17 mouse cellular contexts compared by ENCODE assay signal in genomic region chr11:46396167-46396859, GRCm38 (mm10). TPM values are rescaled to one million over a fixed set of nuclear protein-coding genes. Genes with fewer than 3 reads are reported as not detected.
DNase-seq lines count a peak whose midpoint lies in the region; ATAC-seq and TF ChIP-seq lines count a peak whose summit lies in the region.
"Had no signal": no experiment of that assay in that cellular context is flagged by ENCODE, and none has a peak within 500 bp of the region (broad histone marks: within the 10 kb centered on the region; RNA-seq: fewer than 3 reads in every experiment).

Fam71b (plus strand) TSS chr11:46396559.

- no peak for ATAC-seq in heart, postnatal 0 days (ENCODE audit: insufficient read depth, low read depth)
- ATAC-seq in heart, embryonic 12.5 days (ENCODE audit: insufficient number of reproducible peaks, low FRiP score), result no peak
- ATAC-seq: forebrain, postnatal 0 days had no signal

- peak within 1 kb of the TSS; percentile 48; the same call in 1 of the 2 replicates for H3K27ac ChIP-seq in heart, postnatal 0 days (ENCODE audit: low read depth)
- H3K27ac ChIP-seq in heart, embryonic 12.5 days (ENCODE audit: poor library complexity, severe bottlenecking), result no peak within 1 kb of the TSS
- peak within 1 kb of the TSS; percentile 43 for H3K27ac ChIP-seq in bone marrow, adult 2 months (ENCODE audit: control insufficient read depth, insufficient read depth, low read depth, low read length, poor library complexity)
- H3K27ac ChIP-seq in midbrain, embryonic 10.5 days (replicated peaks), result no peak within 1 kb of the TSS
- H3K27ac ChIP-seq: neural tube, embryonic 13.5 days had no signal

- no peaks in the 10 kb centered on the region for H3K27me3 ChIP-seq in heart, postnatal 0 days (ENCODE audit: control insufficient read depth, insufficient read depth, low read length)
- no peaks in the 10 kb centered on the region for H3K27me3 ChIP-seq in heart, embryonic 12.5 days (replicated peaks)
- H3K27me3 ChIP-seq in midbrain, embryonic 10.5 days (ENCODE audit: low read depth, poor library complexity, severe bottlenecking), result no peaks in the 10 kb centered on the region
- H3K27me3 ChIP-seq: neural tube, embryonic 13.5 days had no signal

- DNase-seq in heart, postnatal 0 days (ENCODE audit: low spot score), result no peak
- DNase-seq in lung, postnatal 36 days, result peak; percentile 15
- DNase-seq in thymus, postnatal 0 days (ENCODE audit: low spot score), result peak; percentile 53
- DNase-seq in adrenal gland, adult 8-10 months, result no peak
- DNase-seq in urinary bladder, adult 18-20 months (ENCODE audit: low spot score in 2 of 2), result no peak
- DNase-seq in midbrain, embryonic 10.5 days (ENCODE audit: low spot score), result no peak
- DNase-seq: adrenal gland, postnatal 14 days; B cell, adult 2 months; forebrain, postnatal 0 days; kidney, adult 9 months; left cerebral cortex, postnatal 4 days had no signal

- no peak within 1 kb of the TSS for H3K4me3 ChIP-seq in heart, postnatal 0 days (ENCODE audit: low read depth, low read length)
- H3K4me3 ChIP-seq in heart, embryonic 12.5 days, result no peak within 1 kb of the TSS
- no peak within 1 kb of the TSS for H3K4me3 ChIP-seq in bone marrow, adult 2 months (replicated peaks; ENCODE audit: control insufficient read depth, low read depth, low read length)
- H3K4me3 ChIP-seq in midbrain, embryonic 10.5 days, result no peak within 1 kb of the TSS
- H3K4me3 ChIP-seq: neural tube, embryonic 13.5 days had no signal

- no peak within 1 kb of the TSS for H3K9ac ChIP-seq in heart, postnatal 0 days (replicated peaks; ENCODE audit: low read depth, low read length)
- no peak within 1 kb of the TSS for H3K9ac ChIP-seq in heart, embryonic 12.5 days
- H3K9ac ChIP-seq: forebrain, postnatal 0 days; neural tube, embryonic 13.5 days had no signal

- TF ChIP-seq CTCF in heart, postnatal 0 days (IDR thresholded peaks at IDR 0.05; ENCODE audit: low read depth), result no peak
- TF ChIP-seq CTCF in bone marrow, adult 2 months (IDR thresholded peaks at IDR 0.05; ENCODE audit: control insufficient read depth, insufficient read depth, low read length), result no peak

- no peaks in the 10 kb centered on the region; the same call in 1 of the 2 replicates for H3K4me1 ChIP-seq in heart, postnatal 0 days (ENCODE audit: control insufficient read depth, insufficient read depth)
- 0 out of 2 replicates have a peak, but pooled peaks cover 3% of the 10 kb centered on the region for H3K4me1 ChIP-seq in heart, embryonic 12.5 days (replicated peaks)
- H3K4me1 ChIP-seq in bone marrow, adult 2 months (ENCODE audit: control insufficient read depth, insufficient read depth, low read length), result peaks cover 7% of the 10 kb centered on the region; the same call in 1 of the 2 replicates
- H3K4me1 ChIP-seq in midbrain, embryonic 10.5 days, result peaks cover 5% of the 10 kb centered on the region
- H3K4me1 ChIP-seq: neural tube, embryonic 13.5 days had no signal

- H3K36me3 ChIP-seq in heart, postnatal 0 days (replicated peaks; ENCODE audit: control insufficient read depth, insufficient read depth, low read length), result no peaks in the 10 kb centered on the region
- H3K36me3 ChIP-seq in heart, embryonic 12.5 days, result no peaks in the 10 kb centered on the region
- H3K36me3 ChIP-seq in midbrain, embryonic 10.5 days, result no peaks in the 10 kb centered on the region
- H3K36me3 ChIP-seq: neural tube, embryonic 13.5 days had no signal

- no peak for TF ChIP-seq POLR2A in bone marrow, adult 2 months (IDR thresholded peaks at IDR 0.05; ENCODE audit: borderline replicate concordance, control insufficient read depth, low read depth, low read length)

- no peaks in the 10 kb centered on the region for H3K9me3 ChIP-seq in heart, postnatal 0 days (replicated peaks; ENCODE audit: control insufficient read depth, low read length)
- no peaks in the 10 kb centered on the region for H3K9me3 ChIP-seq in heart, embryonic 12.5 days (replicated peaks)
- no peaks in the 10 kb centered on the region for H3K9me3 ChIP-seq in midbrain, embryonic 10.5 days (replicated peaks)
- H3K9me3 ChIP-seq: neural tube, embryonic 13.5 days had no signal

- H3K4me2 ChIP-seq in heart, postnatal 0 days (ENCODE audit: low read depth, low read length), result no peak within 1 kb of the TSS
- no peak within 1 kb of the TSS for H3K4me2 ChIP-seq in heart, embryonic 12.5 days
- H3K4me2 ChIP-seq: neural tube, embryonic 13.5 days had no signal

- TF ChIP-seq EP300 in heart, postnatal 0 days (IDR thresholded peaks at IDR 0.05; ENCODE audit: low read depth), result no peak

- 65% methylated on average over 13 of the region's 13 CpGs for WGBS in heart, postnatal 0 days
- WGBS in heart, embryonic 12.5 days, result 67% methylated on average over 13 of the region's 13 CpGs
- 46% methylated on average over 13 of the region's 13 CpGs for WGBS in bone marrow, adult 2 months
- WGBS in midbrain, embryonic 10.5 days, result 78% methylated on average over 13 of the region's 13 CpGs

RNA-seq across cellular contexts. Expression of gene Fam71b, which starts in this region (rescaled TPM):
- not detected in 2 replicates for total RNA-seq in heart, postnatal 0 days (2014; rRNA removed; ENCODE audit: low replicate concordance)
- not detected in 2 replicates for polyA plus RNA-seq in heart, postnatal 0 days (2015; fragmentation: Nextera tagmentation; extraction: Ambion mirVana)
- polyA plus RNA-seq in heart, embryonic 12.5 days (2016; fragmentation: Nextera tagmentation; extraction: Ambion mirVana), result not detected in 2 replicates
- polyA plus RNA-seq in bone marrow, adult 2 months (2011; ENCODE audit: insufficient read depth, insufficient read length, low replicate concordance, missing spikeins), result not detected in 2 replicates
- 0.73 and 1.1 TPM in 2 replicates for polyA plus RNA-seq in thymus, postnatal 0 days (2015; fragmentation: Nextera tagmentation; extraction: Ambion mirVana)
- not detected for total RNA-seq in adrenal gland, adult 8-10 months (2022)
- not detected in 2 replicates for polyA plus RNA-seq in midbrain, embryonic 10.5 days (2016; fragmentation: Nextera tagmentation; extraction: Ambion mirVana)
- total RNA-seq: adrenal gland, postnatal 14 days; forebrain, postnatal 0 days; left cerebral cortex, postnatal 4 days had no signal
- polyA plus RNA-seq: cortical plate, adult 2 months; forebrain, postnatal 0 days; hindbrain, embryonic 11.5 days; neural tube, embryonic 13.5 days; stomach, embryonic 16.5 days had no signal

Comparison
In these comparisons a context has a peak if more than half of its experiments do, and no peak if none do; other contexts are left out.
1. H3K27ac ChIP-seq: peak in heart, postnatal 0 days (single experiment) and bone marrow, adult 2 months (single experiment); none in heart, embryonic 12.5 days (single experiment) and midbrain, embryonic 10.5 days (single experiment).
2. DNase-seq: peak in lung, postnatal 36 days (single experiment) and thymus, postnatal 0 days (single experiment); none in heart, postnatal 0 days (single experiment), adrenal gland, adult 8-10 months (single experiment), urinary bladder, adult 18-20 months (0 of 2) and midbrain, embryonic 10.5 days (single experiment).